Mouse (Mus musculus) liver, postnatal 0 days (tissue): ENCODE results near the gene Vps4a.

ENCODE experiments used
- CTCF ChIP-seq: sonication (generic); IDR thresholded peaks from 2 replicates; pipeline ENCODE4 v1.5.1; 2016; ENCODE audit warnings: antibody characterized with exemption, low read depth
- EP300 ChIP-seq: IDR thresholded peaks from 2 replicates; pipeline ENCODE4 v1.6.1; 2016; ENCODE audit warnings: antibody characterized with exemption, low read depth, mild to moderate bottlenecking

GRCm38 (mm10) chr8:107056973-107057369 lies 25.9 kb downstream of the Vps4a start:
- TF ChIP-seq CTCF: no peak
- TF ChIP-seq EP300: no peak; the same call in 1 of the 2 replicates
